Mouse (Mus musculus) right cerebral cortex, postnatal 36 days (tissue): Measurements from ENCODE around the gene Baz2b.
A peak's percentile ranks its signal among the peaks of the same experiment; 100 is the strongest.

Experiments used
- DNase-seq, 2 experiments: peaks; one replicate each; pipeline ENCODE4 v3.0.0; 2022; ENCODE audit warnings: low spot score in 2 of 2, mixed read lengths in 1 of 2

Gene Baz2b

DNA sequence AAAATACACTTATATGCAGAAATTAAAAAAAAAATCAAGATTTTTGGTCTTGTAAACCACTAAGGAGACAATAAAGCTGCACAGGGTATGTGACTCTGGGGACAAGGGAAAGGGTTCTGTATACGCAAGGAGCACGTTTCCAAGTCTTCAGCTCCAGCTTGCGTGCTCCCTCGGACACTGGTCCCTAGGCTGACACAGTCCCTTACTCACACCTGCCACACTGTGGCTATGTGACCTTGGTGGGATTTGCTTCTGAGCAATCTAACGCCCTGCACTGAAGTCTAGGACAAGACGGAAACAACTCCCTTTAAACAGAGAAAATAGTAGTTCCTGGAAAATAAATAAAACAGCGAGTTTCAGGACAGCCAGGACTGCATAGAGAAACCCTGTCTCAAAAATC, 253.7 kb downstream of the Baz2b start:
- no peak for DNase-seq

DNA sequence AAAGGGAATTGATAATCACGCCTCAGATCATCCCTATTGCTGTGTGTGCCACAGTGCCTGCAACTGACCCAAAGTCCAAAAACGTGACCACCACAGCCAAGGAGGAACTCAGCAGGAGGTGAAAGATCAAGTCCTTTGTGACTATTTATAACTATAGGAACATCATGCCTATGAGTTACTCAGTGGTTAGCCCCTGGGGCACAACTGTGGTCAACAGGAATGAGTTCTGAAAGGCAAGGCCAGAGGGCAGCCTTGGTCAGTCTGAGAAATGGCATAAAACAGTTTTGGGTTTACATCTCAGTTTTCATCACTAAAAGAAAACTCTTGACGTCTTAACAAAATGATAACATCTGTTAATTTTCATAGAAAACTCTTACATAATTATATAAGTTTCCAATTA, 254.8 kb downstream of the Baz2b start:
- no peak for DNase-seq

DNA sequence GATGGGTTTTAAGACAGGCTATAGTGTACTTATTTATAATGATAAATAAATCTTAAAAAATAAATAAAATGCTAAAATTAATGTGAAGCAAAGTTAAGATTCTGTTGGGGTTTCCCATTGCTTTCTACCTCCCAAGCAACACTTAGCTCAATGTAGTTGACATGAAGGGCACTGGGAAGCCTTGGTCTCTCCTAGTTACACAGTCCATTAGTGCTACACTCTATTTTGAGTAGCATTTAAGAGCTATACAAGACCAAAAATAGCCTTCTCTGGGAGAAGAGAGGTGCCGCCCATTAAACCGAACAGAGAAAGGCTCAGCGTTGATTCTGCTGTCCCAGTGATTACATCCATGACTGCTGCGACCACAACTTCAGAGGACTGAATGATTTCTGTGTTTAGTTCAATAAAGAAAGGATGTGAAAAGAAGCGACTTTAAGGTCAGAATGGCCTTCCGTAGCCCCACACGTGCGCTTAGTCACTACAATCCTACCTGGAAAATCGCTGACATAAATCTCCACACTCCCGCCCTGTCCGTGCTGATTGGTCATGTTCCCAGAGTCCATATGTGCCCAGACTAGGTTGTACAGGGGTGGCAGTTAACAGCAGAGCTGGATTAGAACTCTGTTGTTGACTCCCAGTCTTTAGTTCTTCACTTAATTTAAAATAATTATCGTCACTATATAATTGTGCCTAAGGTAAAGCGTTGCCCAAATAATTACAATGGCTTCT, 257.2 kb downstream of the Baz2b start:
- no peak for DNase-seq

DNA sequence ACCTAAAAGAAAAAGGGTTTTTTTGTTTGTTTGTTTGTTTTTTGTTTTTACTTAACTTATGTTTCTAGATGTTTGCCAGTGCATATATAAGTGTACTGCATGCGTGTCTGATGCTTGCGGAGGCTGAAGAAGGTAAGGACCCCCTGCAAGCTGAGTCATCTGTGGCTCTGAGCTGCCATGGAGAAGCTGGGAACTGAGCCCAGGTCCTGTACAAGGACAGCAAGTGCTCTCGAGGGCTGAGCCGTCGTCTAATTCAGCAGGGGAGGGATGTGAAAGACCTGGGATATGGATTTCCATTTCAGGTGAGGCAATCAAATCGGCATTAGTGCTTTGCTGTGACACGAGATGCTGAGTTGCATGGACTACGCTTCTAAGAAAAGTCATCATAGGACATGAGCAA, 257.9 kb downstream of the Baz2b start:
- no peak for DNase-seq

DNA sequence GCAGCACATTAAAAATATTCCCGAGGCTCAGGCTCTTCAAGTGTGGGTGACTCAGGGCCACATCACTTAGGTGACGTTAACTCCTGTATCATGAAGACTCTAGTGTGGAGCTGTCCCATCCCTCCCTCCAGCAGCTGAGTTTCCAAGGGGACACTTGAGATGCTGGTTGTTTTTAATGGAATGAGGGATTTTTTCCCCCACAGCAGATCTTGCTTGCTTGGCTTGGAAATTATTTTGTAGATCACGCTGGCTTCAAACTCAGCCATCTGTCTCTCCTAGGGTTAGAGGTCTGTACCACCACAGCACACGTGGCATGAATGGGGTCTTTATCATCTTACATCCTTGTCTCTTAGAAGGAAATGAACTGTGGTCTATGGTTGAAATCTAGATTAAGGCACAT, 258.5 kb downstream of the Baz2b start:
- DNase-seq, result no peak

DNA sequence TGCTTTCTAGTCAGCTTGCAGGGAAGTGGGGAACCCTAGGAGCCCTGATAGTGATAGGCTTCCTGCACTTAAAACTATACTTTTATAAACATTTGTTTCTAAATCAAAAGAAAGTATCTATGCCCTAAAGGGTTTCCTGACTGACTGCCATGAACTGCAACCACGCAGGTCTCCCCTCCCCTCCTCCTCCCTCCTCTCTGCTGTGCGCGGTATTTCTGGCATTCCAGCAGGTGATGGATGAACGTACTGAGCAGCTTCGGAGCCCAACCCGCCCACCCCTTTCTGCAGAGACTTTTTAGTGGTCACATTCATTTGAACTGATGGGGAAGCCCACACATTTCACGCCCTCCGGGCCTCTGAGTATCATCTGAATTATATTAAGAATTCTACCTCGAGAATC, 273.3 kb downstream of the Baz2b start:
- DNase-seq, result no peak

DNA sequence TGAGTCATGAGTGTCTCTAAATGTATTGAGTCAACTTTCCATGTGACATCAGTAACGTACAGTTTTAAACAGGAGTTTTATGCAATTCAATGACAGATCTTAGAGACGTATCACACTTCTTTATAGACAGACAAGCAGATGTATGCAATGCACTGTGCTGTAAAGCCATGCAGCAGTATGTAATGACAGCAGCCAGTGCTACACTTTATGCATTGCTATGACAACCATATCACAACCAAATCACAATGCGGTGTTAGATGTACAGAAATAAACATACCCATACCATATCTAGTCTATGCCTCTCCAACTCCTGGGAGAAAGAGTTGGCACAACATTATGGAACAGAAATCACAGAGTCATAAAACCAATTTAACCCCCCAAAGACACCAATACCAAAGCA, 276.5 kb downstream of the Baz2b start:
- no peak for DNase-seq

DNA sequence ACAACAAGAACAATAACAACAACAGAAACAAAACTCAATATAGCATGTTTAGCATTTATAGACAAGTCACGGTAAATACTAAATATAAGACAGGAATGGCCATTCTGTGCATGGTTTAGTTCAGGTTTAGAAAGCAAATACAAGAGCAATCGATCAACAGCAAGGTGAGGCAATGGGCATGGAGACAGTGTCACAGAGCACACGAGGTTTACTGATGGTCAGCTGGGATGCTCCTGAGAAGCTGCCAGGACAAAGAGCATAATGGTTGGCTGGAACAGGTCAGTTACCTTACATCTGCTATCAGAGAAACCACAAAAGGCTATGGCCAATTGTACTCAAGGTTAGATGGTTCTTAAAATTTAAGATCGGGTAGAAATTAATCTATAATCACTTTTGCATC, 277.4 kb downstream of the Baz2b start:
- DNase-seq, result no peak

DNA sequence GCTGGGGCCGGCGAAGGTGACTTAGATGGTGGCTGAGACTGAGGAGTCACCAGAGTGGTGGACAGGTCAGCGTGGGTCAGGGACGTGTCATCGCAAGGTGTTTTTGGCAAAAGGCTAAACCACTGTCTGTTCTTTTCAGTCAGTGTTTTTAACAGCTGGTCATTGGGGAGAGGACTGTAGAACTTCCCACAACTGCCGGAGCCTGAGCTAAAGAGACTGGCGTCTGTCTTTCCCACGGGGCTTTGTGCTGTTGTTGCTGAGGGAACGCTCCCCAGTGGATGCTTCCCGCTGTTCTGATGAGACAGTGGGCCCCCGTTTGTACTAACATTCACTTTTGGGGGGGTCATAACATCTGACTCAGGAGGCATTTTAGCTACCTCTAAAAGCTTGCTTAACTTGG, 296.0 kb downstream of the Baz2b start:
- DNase-seq, result no peak

DNA sequence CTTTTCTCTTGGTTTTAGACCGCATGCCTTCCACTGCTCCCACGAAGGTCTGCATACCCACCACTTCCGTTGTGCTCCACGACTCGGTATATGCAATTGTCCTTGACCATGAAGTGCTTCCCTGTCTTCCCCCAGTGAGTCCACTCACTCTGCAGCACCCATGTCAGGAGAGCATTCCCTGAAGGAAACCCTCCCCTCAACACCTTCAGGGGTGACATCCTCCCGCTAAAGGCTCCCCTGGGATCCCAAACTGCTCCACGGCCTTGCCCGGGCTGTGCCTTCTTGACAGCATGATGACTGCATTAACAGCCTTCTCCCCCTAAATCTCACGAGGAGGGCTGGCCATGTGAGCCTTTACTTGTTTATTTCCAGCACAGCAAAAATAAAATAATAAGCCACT, 301.6 kb downstream of the Baz2b start:
- DNase-seq, result no peak

DNA sequence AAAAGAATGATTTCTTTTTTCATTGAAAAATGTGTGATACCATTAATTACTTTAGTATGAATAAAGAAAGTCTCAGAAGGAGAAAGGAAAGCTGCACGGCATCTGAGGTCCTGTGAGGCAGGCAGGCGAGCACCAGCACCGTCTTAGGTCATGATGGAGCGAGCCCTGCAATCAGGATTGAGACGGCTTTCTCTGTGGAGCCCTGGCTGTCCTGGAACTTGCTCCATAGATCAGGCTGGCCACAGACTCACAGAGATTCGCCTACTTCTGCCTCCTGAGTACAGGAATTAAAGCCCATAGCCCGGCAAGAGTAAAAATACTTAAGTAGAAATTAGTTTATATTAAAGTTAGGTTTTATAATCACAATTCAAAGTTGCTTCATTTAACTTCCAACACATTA, 305.6 kb downstream of the Baz2b start:
- no peak for DNase-seq

DNA sequence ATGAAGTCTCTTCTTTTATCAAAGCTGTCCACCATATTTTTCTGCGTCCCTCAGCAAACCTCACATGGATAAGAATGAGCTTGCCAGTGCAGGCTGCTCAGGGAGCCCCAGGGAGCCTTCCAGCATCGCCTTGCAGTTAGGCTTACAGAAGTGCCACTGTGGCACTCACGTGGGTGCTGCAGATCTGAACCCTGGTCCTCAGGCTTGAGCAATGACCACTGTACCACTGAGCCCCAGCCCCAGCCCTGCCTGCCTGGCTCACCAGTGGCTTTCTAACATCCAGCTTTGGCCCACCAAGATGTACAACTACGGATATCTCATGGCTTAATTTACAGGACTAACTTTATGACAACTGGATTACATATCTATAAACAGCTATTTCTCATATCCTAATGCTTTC, 311.0 kb downstream of the Baz2b start:
- DNase-seq, result no peak

DNA sequence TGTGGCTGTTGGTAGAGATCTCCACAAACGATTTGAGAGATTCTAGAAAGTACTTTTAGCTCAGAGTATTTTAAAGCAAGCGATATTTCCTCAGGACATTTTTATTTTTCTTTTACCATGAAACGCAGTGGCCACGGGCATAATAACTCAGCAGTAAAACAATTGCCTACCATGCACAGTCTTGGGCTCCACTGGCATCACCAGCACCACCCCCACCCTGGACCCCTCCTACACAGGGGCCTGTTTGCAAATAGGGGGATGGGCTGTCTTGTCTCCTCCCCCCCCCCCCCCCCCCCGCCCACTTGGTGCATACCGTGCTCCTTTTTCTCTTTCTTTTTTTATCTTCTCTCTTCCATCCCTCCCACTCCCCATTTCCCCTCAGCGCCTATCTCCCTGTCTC, 311.5 kb downstream of the Baz2b start:
- DNase-seq, result no peak

DNA sequence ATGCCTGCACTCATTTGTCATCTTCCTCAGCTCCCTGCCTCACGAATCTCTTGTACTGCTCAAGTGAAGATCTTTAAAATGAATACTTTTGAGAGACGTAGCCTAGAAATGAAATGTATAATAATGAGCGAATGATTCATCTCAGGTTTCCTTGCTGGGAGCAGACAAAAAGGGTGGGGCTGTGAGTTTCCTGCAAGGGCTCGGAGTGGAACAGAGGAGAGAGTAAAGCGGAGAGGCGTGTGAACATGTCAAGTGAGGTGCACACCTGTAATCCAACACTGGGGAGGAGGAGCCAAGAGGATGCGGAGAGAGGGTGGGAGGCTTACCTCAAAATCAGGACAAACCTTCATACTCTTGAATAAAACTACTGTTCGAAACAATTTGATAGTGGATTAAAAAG, 312.8 kb downstream of the Baz2b start:
- no peak for DNase-seq

DNA sequence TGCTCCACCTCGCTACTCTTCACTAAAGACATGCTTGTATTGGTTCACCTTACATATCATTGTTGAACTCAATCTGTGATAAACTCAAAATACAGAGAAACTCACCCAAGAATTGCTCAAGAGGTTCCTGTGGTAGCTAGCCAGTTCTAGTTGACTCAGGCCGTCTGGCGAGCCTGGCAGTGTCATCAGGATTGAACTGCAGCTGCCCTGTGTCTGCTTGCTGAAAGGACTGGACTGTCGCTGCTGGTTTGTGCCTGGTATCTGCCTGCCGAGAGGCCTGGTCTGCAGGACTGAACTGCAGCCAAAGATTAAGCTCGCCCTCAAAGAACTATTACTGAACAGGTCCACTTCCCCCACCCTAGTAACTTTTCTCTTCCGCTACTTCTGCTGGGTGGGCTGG, 313.2 kb downstream of the Baz2b start:
- DNase-seq, result no peak

DNA sequence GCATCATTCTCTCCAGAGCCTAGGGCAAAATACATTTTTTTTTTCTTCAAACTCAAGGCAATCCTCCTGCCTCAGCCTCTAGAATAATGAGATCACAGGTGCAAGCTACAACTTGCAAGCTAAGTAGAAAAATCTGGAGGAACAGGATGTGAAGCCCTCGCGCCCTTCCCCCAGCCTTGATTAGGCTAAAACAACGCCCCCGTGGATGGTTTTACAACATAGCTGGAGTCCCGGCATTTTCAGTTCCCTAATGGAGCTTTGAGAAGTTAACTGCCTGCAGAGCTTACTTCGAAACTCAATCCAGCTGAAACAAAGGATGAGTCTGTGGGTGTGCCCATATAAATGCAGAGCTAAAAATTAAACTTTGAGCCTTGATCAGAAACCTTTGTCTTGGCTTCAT, 319.9 kb downstream of the Baz2b start:
- DNase-seq, result no peak

DNA sequence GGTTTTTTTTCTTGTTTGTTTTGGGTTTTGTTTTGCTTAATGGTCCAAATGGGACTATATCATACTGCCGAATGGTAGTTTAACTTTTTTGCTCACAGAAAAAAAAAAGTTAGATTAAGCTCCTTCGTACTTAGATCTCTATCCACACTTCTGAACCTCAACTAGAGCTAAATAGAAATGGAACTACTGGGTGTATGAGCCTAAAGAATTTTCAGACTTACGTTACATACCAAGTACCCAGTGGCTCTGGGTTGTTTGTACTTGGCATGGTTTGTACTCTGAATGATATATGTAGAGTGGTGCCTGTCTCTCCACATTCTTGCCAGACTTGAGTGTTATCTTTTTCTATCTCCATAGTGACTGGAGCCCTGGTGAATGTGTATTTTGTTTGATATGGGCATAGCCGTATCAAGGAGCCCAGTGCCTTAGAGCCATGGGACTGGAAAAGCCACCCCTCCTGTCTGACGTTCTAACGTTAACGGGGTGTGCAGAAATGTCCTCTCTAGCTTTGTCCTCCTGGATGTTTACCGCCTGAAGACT, 326.8 kb downstream of the Baz2b start:
- DNase-seq, result no peak

DNA sequence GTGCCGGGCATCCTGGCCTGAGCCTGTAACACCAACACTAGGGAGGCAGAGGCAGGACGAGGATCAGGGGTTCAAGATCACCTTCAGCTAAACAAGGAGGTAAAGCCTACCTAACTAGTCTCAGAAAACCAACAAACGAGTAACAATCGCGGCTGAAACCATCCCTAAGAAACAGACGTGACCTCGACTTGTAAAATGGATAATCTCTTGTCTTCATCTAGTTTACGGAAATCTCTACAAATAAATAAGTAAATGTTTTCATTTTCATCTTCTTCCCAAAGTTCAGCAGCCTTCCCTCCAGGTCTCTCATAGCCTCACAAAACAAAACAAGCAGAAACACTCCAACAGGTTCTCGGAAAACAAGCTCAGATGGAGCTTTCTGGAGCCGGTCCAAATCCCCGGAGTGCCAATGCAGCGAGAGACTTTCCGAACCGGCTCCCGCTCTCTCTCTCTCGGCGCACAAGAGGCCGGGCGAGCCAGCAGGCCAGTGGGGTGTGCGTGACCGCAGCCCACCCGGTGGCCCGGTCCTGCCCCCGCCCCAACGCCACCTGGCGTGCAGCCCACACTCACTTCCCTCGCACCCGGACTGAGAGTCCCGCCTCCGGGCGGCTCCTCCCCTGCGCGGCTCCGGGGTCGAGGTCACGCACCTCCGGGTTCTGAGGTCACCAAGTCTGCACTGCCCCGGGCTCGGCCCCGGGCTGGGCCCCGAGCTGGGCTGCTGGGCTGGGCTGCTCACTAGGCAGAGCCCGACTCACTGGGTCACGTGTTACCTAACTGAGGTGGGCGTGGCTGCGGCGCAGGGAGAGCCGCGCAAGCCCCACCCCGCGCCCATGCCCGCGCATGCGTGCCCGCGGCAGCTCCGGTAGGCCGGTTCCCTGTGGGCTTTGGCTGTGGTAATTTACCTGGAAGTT, 327.6 kb downstream of the Baz2b start, which contains the start of gene Wdsub1:
Wdsub1 (minus strand) TSS at position 761 of the 911 bp plus-strand sequence.
- peak; percentile 83 to 88 for DNase-seq

DNA sequence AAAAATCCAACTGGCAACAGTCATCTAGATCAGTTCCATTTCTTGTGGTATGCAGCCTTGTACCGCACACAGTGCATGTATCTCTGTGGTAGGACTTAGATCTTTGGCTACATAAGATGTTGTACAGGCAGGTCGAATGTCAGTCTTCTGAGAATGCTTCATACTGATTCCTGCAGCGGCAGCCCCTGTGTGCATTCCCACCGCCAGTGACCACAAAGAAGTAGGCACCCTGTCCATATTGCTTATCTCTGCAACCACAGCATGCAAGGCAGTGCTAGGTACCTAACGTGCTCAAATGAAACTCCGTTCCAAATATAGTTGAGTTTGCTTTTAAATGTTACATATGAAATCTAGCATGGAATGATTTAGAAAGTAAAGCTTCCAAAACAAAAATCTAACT, 328.2 kb downstream of the Baz2b start:
- DNase-seq, result no peak

DNA sequence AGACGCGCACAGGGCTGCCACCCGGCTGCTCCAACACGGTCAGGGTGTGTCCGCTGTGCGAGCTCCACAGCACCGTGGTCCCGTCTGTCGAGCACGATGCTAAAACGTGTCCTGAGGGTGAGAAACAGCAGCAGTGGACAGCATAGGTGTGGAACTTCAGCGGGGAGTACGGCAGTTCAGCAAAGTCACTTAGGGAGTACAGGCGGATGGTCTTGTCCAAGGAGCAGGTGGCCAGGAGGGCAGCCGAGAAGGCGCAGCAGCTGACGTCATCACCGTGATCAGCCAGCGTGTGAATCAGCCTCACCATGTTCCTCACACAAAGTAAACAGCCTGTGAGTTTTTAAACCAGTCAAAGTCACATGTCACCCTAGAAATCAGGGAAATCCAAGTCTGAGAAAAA, 331.4 kb downstream of the Baz2b start:
- no peak for DNase-seq

DNA sequence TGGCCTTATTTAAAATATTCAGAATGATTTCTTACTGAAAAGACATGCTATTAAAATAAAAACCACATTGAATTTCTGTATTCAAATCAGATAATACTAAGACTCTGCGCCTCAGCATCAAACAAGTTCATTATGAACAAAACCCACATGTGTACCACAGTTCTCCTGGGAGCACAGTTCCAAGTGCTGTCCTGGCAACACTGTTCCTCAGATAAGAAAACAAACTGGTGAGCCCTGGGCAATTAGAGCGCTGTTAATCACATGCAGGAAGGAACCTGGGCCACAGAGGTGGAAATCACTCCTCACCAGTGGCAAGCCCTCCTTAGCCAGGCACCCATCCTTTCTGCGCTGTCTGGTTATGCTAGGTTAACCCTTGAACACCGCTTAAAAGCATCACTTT, 332.3 kb downstream of the Baz2b start:
- DNase-seq, result no peak

DNA sequence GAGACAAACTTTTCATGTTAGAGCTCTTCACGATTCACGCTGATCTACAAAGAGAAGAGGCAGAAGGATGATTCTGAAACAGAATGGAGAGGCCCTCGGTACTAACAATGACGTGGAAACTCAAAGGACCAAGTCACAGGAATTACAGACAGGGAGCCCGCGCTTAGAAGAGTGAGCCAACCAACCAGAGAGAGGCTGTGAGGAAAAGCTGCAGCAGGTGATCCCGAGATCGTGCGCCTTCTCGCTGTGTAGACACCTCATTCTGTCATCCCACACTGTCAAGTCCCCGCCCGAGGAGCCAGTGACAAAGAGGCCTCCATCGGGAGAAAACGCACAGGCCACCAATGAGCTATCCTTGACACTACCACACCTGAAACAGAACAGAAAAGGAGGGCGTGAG, 333.2 kb downstream of the Baz2b start:
- no peak for DNase-seq

DNA sequence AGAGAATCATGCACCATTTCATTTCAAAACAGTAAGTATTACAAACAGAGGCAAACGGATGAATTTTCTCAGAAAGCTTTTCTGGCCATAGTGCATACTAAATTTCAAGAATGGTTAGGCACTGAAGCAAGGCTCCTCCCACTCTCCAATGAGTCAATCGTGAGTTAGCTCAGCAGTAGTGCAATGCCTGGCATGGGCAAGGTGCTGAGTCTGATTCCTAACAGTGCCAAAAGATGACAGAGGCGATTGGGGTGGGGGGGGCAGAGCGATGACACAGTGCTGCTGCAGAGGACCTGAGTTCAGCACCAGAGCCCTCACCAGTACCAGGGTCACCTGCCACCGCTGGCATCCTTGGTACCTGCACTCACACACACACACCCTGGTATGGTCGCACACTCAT, 339.1 kb downstream of the Baz2b start:
- no peak for DNase-seq
